Mouse (Mus musculus) thymus, postnatal 14 days (tissue): ENCODE results near the gene Ypel5.

Experiments used
- DNase-seq: peaks from one replicate; pipeline ENCODE4 v3.0.0; 2021

Ypel5 gene

DNA sequence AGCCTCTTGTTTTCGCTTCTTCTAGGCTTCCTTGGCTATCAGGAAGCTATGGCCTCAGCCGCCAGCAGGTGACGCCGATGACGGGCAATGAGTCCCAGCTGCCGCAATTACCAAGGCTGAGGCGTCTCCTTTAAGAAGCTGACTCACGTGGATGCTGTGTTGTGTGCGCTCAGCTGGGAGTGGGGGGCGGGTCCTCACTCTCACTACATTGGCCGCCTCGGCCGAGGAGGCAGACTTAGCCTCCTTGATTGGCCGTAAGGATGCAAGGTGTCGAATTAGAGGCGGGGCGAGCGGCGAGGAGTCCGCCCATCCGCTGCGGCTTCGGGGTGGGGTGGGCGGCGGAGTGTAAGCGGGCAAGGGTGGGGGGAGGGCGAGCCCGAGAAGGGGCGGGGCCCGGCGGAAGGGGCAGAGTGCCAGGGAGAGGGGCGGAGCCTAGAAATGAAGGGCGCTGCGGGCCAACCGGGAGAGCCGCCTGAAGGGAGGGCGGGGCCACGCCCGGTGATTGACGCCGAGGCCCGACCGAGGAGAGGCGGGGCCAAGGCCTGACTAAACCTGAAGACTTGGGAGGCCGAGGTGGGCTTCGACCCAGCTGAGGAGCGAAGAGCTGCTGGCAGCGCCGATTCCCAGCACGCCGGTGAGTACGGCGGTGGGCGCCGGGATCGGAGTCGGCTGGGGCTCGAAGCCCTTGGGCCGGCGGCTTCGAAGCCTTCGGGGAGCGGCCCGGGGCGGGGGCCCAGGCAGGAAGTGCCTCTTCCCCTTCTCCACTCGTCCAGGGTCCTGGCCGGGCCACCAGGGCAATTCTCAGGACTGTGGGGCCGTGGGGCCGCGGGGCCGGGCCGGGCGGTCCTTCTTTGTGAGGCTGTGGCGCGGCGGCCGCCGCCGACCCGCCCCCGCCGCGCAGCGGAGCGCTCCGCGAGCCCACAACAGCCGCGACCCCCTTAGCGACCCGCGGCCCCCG lies at the start of gene Ypel5:
Gene Ypel5 (plus strand): TSS at position 296 of the 958 bp plus-strand sequence.
- DNase-seq: peak; percentile 99

DNA sequence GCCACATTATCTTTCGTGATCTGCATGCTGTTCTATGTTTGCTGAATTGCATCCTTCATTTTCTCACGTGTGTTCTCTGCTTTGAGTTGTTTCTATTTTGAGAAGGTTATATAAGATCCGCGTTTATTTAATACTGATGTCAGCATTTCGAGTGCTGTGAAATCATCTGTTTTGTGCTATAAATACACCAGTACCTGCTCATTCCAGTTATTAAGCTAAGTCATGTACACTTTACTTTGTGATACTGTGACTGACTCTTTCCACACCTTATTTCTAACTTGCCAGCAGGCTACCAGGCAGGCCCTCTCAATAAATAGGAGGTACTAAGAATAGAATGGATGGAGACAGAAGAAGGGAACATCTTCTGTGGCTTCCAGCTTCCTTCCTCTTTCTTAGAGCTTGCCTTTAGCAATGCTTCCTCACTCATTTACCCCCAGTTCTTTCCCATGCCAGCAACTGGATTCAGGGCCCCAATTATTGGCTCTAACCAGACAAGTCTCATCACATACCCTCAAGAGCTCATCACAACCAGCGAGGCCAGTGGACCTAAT lies 48.3 kb upstream of the Ypel5 start:
- no peak for DNase-seq

DNA sequence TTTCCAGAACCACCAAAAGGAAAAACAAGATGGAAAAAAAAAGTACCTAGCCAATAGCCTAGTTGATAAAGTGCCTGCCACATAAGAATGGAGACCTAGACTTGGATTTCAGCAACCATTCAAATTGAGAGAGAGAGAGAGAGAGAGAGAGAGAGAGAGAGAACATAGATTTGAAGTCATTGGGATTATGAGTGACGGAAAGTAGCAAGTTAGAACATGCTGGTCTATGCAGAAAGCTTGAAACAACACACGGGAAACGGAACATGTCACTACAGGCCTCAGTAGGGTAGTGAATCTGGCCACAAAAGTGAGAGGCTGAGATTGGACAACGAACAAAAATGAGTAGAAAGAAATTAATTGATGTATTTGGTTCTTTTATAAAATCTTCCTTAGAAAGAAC lies 43.0 kb upstream of the Ypel5 start:
- DNase-seq: no peak

DNA sequence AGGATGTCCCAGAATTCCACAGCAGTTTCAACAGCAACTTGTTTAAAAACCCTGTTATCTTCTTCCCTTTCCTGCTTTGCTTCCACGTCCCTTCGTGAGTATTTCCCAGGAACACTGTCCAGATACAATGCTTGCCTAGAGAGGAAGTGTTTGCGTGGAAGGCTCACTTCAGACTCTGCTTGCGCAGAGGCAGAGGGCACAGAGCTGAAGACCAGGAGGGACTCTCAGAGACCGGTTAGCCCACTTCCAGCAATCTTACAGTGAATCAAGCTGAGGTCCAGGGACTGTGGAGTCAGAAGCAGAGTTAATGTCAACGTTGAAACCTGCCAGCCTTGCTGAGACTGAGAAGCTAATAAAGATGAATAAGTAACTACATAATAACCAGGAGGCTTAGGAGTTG lies 41.6 kb upstream of the Ypel5 start:
- no peak for DNase-seq

DNA sequence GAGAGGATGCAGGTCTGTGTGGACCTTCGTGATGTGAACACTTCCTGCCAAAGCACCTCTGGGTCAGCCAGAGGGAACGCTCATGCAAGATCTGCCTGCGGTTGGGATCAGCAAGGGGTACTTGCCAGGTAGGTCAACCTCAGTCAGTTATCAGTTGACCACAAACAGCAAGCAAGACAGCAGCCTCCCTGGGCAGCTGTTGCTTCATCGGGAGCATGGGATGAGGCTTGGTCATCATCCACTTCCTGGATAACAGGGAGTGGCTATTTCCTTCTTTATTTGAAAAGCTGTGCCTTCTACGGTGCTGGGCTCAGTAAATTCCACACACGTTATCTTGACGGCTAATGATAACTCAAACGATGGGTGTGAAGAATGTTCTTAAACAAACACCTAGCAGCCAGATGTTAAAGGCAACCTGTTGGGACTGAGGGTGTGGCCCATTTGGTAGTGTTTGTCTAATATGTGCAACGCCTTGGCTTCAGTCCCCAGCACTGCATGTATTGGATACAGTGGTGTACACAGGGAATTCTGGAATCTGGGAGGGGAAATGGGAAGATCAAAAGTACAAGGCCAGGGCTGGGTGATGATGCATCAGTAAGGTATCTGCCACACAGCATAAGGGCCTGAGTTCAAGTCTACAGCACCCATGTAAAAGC lies 40.7 kb upstream of the Ypel5 start:
- no peak for DNase-seq

DNA sequence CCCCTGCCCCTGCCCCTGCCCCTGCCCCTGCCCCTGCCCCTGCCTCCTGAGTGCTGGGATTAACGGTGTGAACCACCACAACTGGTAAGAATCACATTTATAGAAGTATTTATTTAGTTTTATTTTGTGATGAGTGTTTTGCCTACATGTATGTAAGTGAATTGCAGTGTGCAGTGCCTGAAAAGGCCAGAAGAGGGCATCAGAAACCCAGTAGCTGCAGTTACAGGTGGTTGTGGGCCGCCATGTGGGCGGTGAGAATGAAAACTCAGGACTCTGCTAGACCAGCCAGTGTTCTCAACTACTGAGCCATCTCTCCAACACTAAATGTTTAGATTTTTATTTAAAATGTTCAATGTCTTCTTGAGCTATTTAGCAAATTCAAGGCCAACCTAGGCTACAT lies 39.7 kb upstream of the Ypel5 start:
- peak; percentile 19 for DNase-seq

DNA sequence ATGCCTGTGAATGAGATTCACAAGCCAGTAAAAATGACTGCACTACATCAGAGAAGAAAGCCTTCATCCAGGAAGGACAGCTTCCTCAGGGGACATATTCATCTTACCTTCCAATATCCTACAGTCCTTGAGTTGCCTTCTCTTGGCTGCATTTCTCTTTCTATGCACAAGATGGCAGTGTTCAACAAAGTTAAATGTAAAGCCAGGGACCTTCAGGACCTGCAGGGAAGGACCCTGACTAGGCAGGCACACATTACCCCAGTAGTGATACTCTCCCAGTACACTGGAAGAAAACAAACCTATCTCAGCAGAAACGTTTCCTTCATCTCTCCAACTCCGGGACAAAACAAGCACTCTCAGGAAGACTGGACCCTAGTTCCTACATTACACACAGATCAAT lies 38.4 kb upstream of the Ypel5 start:
- peak; percentile 60 for DNase-seq

DNA sequence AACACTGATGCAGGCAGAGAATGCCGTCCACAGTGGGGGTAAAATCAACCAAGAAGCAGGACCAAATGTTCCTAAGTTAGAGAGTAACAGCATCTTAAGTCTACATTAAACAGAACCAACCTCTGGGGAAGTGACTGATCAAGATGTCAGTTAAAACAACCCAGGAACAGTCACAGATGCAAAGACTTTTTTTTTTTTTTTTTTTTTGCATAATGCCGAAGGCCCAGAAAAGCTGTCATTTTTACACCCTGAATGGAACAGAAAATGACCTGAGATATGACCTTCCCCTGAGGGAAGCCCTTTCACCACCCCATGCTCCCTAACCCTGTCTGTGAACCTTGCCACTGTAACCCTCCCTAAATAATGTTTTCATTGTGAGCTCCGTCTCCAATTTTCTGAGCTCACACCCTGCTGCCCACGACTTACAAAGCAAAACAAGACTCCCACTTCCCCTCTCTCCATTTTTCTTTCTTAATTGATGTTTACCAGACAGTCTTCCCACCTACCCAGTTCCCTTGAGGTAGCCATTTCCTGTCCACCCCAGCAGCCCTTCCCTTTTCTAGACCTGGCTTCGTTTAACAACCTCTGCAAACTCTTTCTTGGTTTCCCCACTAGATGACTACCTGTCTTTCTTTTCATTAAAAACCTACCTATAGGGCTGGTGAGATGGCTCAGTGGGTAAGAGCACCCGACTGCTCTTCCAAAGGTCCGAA lies 26.2 kb upstream of the Ypel5 start:
- DNase-seq: no peak

DNA sequence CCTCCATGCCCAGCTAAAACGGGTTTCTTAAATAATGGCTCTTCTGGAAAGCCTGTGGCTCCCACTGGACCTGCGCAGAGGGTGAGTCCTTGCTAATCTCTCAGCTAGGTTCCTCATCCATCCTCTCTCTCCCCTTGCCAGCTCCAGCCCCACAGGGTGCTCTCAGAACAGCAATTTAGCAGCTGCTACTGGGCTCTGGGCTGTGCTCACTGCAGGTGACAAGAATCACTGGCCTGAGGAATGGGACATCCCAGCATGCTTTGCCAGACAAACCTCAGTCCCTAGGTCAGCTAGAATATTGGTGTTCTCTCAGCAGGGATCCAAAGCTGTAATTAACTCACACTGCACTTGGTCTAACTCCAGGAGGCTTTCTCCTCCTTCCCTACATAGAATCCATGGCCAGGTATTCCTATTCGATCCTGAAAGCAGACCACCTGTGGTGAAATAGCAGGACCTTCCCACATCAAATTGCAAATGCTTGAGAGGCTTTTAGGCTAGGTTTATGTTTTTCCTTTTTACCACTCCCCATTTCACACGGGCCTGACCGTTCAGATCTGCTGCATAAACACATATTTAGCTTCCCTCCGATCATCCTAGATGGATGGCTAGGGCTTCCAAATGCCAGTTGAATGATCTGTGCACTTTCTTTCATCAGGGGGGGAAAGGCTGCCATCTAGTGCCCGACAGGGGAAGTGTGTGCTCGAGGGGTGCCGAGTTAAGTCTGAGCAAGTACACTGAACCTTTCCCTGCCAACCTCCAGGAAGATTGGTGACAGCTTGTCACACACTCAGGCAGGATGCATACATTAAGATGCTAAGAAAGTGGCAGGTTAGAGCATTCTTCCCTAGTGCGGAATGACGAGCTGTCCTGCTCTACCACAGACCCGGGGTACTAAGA lies 22.6 kb upstream of the Ypel5 start:
- DNase-seq: peak; percentile 72

DNA sequence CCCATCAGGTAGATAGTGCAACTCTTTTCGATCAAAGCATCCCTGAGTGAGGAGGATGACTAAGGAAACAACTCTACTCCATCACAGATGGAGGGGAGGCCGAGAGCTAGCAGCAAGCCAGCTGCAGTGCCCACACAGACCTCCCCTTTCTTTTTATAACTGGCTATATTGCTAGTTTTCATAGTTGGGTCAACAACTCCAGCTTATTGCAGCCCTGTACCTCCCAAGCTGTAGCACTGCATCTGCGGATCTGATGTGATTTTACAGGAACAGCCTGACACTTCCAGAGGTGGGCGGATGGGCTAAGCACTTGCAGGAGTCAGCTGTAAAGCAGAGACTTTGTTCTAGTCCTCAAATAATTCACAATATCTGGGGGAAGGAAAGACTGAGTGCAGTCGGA lies 18.7 kb upstream of the Ypel5 start:
- no peak for DNase-seq

DNA sequence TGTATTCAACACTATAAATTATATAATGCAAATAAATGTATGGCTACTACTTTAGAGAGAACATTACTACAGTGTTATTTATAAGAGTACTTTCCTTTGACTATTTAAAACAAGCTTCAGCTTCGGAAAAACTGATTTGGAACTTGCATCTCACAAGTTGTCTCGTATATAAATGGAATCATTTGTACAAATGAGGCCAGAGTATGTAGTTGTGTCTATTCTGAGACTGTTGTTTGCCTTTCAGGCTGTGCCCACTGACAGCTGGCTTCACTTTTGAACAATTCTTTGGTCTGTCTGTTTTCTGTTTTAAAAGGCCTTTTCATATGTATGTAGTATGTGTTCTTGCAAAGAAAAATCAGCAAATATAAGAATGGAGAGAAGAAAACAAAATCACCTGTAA lies 16.5 kb upstream of the Ypel5 start:
- DNase-seq: no peak

DNA sequence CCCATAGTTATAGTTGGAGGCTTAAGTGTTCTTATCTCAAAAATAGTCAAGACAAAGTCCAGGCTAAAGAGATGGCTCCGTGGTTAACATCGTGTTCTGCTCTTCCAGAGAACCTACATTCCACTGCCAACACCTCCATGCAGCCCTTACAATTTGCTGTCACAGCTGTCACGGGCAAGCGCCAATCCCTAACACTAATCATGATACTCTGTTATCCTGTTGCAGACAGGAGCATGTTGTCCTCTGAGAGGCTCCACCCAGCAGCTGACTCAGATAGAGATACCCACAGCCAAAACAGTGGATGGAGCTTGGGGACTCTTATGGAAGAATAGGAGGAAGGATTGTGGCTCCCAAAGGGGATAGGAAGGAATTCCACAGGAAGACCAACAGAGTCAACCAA lies 15.8 kb upstream of the Ypel5 start:
- DNase-seq: no peak

DNA sequence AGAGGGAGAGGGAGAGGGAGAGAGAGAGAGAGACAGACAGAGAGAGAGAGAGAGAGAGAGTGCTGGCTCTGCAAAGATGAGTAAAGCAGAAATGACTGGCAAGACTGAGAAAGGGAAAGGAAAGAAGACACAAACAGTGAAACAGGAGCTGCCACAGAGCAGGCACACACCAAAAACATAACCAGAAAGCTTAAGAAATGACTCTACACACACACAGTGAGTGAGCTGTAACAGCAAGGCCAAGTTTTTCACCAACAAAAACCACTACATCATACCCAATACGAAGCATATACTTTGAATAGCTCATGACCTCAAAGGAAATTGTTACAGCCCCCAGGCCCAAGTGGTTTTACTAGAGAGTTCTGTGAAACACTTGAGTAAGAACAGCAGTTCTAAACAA lies 14.3 kb upstream of the Ypel5 start:
- DNase-seq: peak; percentile 32

DNA sequence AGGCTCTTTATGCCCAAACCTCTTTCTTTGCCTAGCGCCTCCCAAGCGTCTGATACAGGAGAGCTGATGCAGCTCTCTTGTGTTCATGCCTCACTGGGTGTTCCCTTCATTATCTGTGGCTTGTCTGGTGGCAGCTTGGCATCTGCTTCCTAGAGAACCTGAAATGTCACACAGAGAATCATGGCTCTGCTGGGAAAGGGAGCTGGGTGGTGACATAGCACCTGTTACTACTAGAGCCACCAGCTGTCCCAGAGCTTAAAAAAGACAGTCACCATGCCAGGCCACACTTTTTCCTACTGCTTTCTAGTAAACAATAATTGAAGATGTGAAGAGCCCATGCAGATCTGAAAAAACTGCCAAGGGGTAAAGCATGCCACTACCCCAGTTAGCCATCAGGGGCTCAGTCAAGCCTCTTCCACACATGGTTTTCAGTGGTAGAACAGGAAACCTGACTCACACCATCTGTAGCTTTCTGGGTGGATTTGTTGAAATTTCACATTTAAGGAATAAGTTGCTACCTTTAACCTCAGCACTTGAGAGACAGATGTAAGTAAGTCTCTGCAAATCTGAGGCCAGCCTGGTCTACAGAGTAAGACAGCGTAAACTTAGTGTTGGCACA lies 9.2 kb upstream of the Ypel5 start:
- no peak for DNase-seq

DNA sequence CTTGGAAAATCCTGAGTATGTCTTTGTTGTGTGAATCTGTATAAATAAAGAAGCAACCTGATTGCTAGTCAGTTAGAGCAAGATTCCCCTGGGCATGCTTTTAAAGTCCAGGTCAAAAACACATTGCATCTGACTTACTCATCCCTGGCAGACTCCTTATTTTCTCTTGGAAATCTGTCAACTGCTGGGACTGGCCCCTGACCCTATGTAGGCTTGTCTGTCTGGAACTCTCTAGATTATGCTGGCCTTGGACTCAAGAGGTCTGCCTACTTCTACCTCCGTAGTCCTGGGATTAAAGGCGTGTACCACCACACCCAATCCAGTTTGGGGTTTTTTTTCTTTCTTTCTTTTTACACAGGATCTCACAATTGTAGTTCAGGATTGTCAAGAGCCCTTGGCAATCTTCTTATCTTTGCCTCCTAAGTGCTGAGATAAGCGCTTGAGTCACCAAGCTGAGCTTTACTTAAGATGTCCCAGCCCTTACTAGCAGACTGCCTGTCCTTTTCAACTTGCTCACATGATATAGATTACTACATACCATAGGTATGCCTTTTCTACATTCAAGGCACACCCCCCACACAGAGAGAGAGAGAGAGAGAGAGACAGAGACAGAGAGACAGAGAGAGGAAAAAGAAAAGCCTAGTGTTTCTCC lies 8.1 kb upstream of the Ypel5 start:
- no peak for DNase-seq

DNA sequence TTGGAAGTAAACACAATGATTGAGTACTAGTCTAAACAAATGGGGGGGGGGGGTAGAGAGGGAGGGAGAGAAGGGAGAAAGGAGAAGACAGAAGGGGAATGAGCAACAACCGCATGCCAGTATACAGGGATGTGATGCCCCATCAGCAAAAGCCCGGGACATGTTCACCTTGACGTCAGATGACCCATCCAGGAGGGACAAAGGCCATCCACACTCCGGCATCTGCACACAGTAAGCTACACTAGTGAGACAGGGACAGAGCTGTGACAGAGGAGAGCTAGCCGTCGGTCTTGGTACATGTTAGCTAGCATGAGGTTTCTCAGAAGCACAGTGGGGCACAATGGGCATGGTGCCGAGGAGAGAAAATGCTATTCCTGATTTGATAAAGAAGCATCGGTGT lies 7.6 kb upstream of the Ypel5 start:
- DNase-seq: no peak

DNA sequence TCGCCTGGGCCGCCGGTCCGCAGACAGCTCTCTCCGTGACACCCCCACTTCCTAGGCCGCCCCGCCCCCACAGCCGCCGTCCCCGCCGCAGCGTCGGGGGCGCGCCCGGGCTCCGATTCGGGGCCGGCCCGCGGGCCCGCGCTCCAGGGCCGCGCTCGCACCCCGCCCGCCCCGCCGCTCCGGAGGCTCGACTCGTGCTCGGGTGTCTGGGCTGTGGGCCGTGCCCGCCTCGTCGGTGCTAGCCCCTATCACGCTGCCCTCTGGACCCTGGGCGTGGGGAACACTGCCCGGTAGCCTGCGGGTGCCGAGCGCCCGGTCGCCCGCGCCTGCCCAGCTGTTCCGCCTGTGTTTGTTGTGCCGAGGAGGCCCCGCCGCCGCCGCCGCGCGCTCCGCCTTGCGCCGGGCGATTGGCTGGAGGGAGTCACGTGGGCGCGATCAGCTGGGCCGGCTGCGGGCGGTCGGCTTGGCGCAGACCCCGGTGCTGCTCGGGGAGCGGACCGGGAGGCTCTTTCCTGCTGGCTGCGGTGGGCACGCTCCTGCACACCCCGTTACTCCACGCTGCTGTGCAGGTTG lies 973 bp downstream of the Ypel5 start:
- DNase-seq: peak; percentile 93

DNA sequence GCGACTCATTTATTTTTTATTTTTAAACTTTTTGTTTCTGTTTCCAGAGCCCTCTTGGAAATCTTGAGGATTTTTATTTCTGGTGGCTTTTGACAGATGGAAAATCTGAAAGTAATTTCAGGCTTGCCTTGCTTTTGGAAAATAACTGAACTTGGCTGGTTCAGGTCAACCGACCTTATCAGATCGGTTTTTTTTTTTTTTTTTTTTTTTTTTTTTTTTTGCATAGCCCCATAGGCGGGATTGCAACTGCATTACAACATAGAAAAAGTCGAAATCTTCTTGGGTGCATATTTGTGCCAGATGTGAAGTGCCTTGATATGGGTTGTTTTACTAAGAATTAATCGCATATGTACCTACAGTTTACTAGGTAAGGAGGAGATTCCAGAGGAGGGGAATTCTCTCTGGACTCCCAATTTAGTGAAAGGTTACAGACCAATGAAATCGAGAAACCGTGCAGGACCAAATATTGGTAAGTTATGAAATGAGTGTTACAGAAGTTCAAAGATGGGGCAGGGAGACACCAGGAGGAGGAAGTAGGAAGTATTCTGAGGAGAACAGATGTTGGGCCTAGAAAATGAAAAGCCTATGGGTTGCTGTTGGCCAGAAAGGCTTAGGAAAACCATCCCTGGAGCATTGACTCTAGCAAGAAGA lies 1.7 kb downstream of the Ypel5 start:
- no peak for DNase-seq

DNA sequence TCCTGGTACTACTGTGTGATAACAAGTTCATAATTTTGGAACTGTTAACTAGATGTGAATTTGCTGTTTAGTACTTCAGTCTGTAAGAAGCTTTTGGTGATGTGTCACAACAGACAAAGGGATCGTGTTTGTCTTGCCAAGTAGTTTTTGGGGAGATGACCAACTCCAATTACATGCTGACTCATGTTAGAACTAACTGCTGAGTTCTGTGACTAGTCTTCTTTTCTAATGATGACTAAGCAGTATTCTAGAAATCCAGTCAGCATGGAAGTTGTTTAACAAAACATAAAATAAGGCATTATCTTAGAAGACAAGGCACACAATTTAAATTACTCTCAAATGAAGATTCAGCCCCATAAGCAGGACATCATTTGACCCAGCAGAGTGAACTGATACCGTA lies 2.7 kb downstream of the Ypel5 start:
- no peak for DNase-seq

DNA sequence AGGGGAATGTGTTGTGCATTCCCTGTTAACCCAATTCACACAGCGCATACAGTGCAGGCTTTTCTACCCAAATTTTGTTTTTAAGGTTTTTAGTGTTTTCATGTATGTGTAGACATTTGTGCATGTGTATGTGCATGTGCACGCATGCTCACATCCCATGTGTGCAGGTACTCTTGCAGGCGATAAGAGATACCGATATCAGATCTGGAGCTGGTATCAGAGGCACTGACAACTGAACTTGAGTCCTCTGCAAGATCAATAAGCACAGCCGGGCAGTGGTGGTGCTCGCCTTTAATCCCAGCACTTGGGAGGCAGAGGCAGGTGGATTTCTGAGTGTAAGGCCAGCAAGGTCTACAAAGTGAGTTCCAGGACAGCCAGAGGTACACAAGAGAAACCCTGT lies 8.1 kb downstream of the Ypel5 start:
- no peak for DNase-seq
